Mouse (Mus musculus) forebrain, embryonic 14.5 days (tissue): ENCODE results near the gene Ptafr. TPM values are rescaled to one million over a fixed set of nuclear protein-coding genes. Genes with fewer than 3 reads are reported as not detected.
A peak's percentile ranks its signal among the peaks of the same experiment; 100 is the strongest.

Experiments used
- ATAC-seq: fragments of 200-750 bp; cut with Nextera tagmentation; 2 replicates; pipeline ENCODE4 v1.8.0; 2017; ENCODE audit warnings: mild to moderate bottlenecking, moderate library complexity
- DNase-seq: peaks from one replicate; pipeline ENCODE4 v3.0.0-alpha.2; 2015; ENCODE audit warnings: low spot score
- H3K27ac ChIP-seq: fragments of 300-500 bp; sonication (generic); 2 replicates; pipeline ENCODE4 v1.5.1; 2014; ENCODE audit warnings: low read depth, mild to moderate bottlenecking, control low read depth, low read length, moderate library complexity
- H3K27me3 ChIP-seq: fragments of 300-500 bp; sonication (generic); replicated peaks from 2 replicates; pipeline ENCODE4 v1.6.1; 2014; ENCODE audit warnings: low read length, control low read depth, mixed read lengths; ENCODE audit not compliant: control insufficient read depth, insufficient read depth
- H3K36me3 ChIP-seq: fragments of 300-500 bp; sonication (generic); 2 replicates; pipeline ENCODE4 v1.6.1; 2014; ENCODE audit warnings: low read length, control low read depth; ENCODE audit not compliant: control insufficient read depth, insufficient read depth
- H3K4me1 ChIP-seq: fragments of 300-500 bp; sonication (generic); 2 replicates; pipeline ENCODE4 v1.6.1; 2014; ENCODE audit warnings: antibody characterized with exemption, low read length, control low read depth; ENCODE audit not compliant: control insufficient read depth, insufficient read depth
- H3K4me2 ChIP-seq: fragments of 300-500 bp; sonication (generic); 2 replicates; pipeline ENCODE4 v1.6.1; 2014; ENCODE audit warnings: mild to moderate bottlenecking, control low read depth, low read length
- H3K4me3 ChIP-seq: fragments of 300-500 bp; sonication (generic); 2 replicates; pipeline ENCODE4 v1.5.1; 2014; ENCODE audit warnings: low read depth, low read length, control low read depth
- H3K9ac ChIP-seq: fragments of 300-500 bp; sonication (generic); 2 replicates; pipeline ENCODE4 v1.6.1; 2014; ENCODE audit warnings: mild to moderate bottlenecking, low read length, control low read depth, moderate library complexity
- H3K9me3 ChIP-seq: fragments of 300-500 bp; sonication (generic); replicated peaks from 2 replicates; pipeline ENCODE4 v1.6.1; 2016; ENCODE audit warnings: low read length, control low read depth, mixed read lengths; ENCODE audit not compliant: control insufficient read depth
- WGBS: fragments of 180-500 bp; shearing (Covaris S2); extraction: QIAGEN DNeasy Blood & Tissue Kit; methylation state at CpG from one replicate; pipeline ENCODE4 v1.1.7; 2014; 5-methylcytosine and 5-hydroxymethylcytosine counted together
- polyA plus RNA-seq: library from polyadenylated mRNA; unstranded; fragments of >200 nt; fragmentation: Nextera tagmentation; extraction: Ambion mirVana; gene quantifications from 2 replicates; pipeline ENCODE4 v1.2.1, GENCODE M21; 2014

The Ptafr gene
- polyA plus RNA-seq, 1 experiment from 2014 or later = 0.18 TPM

DNA sequence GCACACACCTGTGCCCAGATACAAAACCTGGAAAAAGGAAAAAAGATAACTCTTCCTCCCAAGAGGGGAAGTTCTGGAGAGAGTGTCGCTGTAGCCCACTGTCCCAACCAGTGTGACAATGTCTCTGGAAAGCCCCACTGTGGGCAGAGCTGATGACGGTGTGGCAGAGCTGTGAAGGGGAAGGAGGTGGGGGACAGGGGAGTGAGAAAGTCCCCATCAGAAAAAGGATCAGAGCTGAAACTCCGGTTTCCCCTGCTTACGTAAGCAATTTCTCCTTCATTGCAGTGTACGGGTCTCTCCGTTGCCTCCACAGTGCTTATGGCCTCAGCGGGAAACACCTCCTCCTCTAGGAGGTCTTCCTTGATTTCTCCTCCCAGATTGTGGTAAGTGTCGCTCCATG, 47.5 kb downstream of the Ptafr start:
- Histone ChIP-seq H3K4me2 (no peak overlapping the region), H3K27me3 (no peaks in the 10 kb centered on the region), H3K27ac (no peak overlapping the region), H3K4me3 (no peak overlapping the region), H3K9ac (no peak overlapping the region), H3K36me3 (no peaks in the 10 kb centered on the region), H3K4me1 (no peaks in the 10 kb centered on the region), H3K9me3 (0 out of 2 replicates have a peak, but pooled peaks cover 2% of the 10 kb centered on the region)
- DNase-seq (no peak), ATAC-seq (no peak)
- 87% methylated on average over 8 of the region's 8 CpGs for WGBS

DNA sequence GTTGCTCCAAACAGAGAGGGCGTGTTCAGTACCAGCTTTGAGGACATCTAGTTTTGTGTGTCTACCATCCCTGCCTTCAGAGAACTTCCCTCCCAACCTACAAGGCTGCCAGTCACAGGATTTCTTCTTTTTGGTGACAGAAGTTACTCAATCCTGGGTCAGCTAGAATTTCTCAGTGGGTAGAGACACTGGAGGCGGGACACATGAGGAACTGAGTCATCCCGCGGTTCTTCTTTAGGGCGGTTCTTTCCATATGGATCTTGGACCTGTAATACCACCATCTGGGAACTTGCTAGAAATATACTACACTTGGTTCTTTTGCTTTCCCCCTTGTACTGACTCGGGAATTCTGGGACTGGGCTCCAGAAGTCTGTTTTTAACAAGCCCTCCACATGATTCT, 54.0 kb downstream of the Ptafr start:
- Histone ChIP-seq H3K9ac (no peak overlapping the region), H3K4me3 (no peak overlapping the region), H3K4me1 (no peaks in the 10 kb centered on the region), H3K4me2 (no peak overlapping the region), H3K27me3 (no peaks in the 10 kb centered on the region), H3K9me3 (0 out of 2 replicates have a peak, but pooled peaks cover 2% of the 10 kb centered on the region), H3K36me3 (no peaks in the 10 kb centered on the region), H3K27ac (no peak overlapping the region)
- ATAC-seq = no peak
- WGBS = 94% methylated on average over 6 of the region's 6 CpGs
- DNase-seq = no peak

DNA sequence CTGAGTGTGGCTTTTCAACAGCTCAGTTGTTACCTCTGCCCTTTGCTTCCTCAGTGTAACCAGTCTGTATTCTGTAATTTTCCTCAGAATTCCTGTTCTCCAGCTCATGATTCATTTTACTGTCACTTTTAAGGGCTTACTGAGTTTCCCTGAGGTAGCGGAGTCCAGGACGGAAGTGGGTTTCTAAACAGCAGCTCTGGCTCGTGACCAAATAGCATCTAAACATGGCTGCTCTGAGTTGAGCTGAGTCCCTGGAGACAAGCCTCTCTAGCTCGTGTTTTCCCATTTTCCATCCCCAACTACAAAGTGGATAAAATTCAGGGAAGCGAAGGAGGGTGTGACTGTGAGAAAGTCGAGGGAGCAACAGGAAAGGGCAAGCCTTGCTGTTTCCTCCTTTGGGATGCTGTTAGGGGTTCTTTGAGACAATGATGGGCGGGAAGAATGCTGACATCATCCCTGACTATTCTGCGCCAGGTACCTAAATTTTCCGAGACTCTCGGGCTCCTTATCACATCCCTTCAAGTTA, 55.0 kb downstream of the Ptafr start:
- no peak overlapping the region for H3K9ac ChIP-seq
- H3K9me3 ChIP-seq = 0 out of 2 replicates have a peak, but pooled peaks cover 2% of the 10 kb centered on the region
- H3K4me3 ChIP-seq = no peak overlapping the region
- WGBS = 90% methylated on average over 10 of the region's 10 CpGs
- H3K27ac ChIP-seq = no peak overlapping the region
- no peaks in the 10 kb centered on the region for H3K36me3 ChIP-seq
- ATAC-seq (no peak), DNase-seq (no peak)
- no peaks in the 10 kb centered on the region for H3K27me3 ChIP-seq
- H3K4me1 ChIP-seq = no peaks in the 10 kb centered on the region
- H3K4me2 ChIP-seq = no peak overlapping the region

DNA sequence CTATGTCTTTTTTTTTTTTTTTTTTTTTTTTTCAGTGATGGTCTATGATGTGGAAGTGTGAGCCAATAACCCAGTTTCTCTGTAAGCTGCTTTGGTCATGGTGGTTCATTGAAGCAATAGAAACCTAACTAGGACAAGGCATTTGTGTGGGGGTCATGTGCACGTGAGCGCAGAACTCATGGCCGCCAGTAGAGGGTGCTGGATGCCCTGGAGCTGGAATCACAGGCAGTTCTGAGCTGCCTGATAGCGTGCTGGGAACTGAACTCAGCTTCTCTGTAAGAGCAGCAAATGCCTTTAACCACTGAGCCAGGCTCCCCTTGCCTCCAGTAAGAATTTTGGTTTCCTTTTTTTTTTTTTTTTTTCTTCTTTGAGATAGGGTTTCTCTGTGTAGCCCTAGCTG, 56.3 kb downstream of the Ptafr start:
- no peak overlapping the region for H3K27ac ChIP-seq
- H3K4me1 ChIP-seq = no peaks in the 10 kb centered on the region
- no peak overlapping the region for H3K9ac ChIP-seq
- DNase-seq (no peak), ATAC-seq (no peak)
- H3K4me3 ChIP-seq = no peak overlapping the region
- WGBS = 91% methylated on average over 4 of the region's 4 CpGs
- H3K9me3 ChIP-seq = 0 out of 2 replicates have a peak, but pooled peaks cover 1% of the 10 kb centered on the region
- H3K36me3 ChIP-seq = no peaks in the 10 kb centered on the region
- no peak overlapping the region for H3K4me2 ChIP-seq
- no peaks in the 10 kb centered on the region for H3K27me3 ChIP-seq

DNA sequence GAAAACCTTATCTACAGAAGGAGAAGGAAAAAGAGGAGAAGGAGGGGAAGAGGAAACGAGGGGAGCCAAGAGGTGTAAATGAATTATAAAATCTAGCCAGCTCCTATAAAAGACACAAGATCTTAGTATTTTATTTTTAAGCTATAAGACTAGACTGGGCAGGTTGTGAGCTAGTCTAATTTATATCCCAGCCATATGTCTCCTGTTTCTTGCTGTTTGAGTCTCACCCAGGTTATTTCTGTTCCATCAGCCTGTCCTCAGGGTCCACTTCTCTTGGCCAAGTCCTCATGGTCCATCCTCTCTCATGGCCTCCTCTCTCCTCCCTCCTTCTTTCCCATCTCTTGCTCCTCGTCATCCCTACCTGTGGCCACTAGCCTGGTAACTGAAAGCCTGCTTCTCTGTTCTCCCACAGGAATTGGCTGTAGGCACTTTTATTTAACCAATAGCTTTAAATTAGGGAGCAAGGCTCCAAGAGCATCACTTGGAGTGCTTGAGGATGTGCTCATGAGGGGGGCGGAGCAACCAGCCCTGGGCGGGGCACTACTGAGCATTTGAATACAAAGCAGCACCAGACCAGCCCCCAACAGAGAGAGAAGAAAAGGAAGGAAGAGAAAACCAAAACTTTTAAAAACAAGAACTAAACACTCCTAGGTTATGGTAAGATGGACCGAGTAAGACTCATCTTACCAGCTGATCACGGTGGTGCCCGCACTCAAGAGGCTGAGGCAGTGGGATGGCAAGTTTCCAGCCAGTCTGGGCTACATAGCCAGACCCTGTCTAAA, 57.6 kb downstream of the Ptafr start:
- no peak for DNase-seq
- Histone ChIP-seq H3K27ac (no peak overlapping the region), H3K4me1 (no peaks in the 10 kb centered on the region), H3K9me3 (no peaks in the 10 kb centered on the region), H3K4me2 (no peak overlapping the region), H3K9ac (no peak overlapping the region), H3K36me3 (no peaks in the 10 kb centered on the region), H3K27me3 (no peaks in the 10 kb centered on the region), H3K4me3 (no peak overlapping the region)
- no peak for ATAC-seq
- 77% methylated on average over 7 of the region's 7 CpGs for WGBS

DNA sequence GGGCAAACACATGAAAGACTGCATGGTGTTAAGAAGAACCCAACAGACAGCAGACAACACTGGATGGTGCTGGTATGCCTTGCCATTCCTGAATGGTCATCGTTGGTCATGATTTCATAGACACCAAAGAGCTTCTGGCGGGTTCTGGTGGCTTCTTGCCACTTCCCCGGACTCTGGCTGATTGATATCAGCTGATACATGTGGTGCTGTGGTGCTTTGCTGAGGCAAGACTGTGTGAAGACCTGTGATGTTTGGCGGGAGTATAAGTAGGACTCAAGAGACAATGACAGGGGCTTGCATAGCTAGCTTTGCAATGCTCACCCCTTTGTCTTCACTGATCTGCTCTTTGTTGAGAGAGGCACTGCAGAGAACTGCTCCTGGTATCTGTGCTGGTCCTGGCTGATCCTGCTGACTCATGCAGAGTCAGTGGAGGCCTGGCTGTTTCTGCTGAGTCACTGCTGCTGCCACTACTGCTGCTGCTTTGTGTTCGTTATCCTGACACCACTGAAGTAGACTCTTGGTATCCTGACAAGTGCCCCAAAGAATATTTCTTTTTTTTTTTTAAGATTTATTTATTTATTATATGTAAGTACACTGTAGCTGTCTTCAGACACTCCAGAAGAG, 60.3 kb downstream of the Ptafr start:
- Histone ChIP-seq H3K36me3 (no peaks in the 10 kb centered on the region), H3K27me3 (no peaks in the 10 kb centered on the region), H3K4me1 (no peaks in the 10 kb centered on the region), H3K9me3 (no peaks in the 10 kb centered on the region), H3K4me3 (no peak overlapping the region), H3K27ac (no peak overlapping the region), H3K9ac (no peak overlapping the region), H3K4me2 (no peak overlapping the region)
- ATAC-seq = no peak
- no peak for DNase-seq
- WGBS = 88% methylated on average over 5 of the region's 5 CpGs

DNA sequence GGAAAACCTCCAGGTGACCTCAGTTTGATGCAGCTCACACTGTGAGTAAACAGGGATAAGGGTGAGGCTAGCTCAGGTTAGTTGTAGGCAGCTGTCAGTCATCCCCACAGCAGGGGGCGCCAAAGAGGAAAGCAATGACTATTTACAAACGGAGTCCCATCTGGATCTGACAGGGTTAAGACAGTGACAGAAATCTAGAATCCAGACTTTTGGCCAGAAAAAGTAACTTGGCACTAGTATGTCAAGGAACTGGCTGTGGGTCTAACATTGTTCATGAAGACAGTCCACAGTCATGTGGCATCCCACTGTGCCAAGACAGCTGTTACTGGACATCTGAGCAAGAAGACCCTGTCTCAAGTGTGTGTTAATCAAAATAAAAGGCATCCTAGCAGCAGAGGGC, 65.0 kb downstream of the Ptafr start:
- peak; percentile 24 for DNase-seq
- 9% methylated on average over 2 of the region's 2 CpGs for WGBS
- Histone ChIP-seq H3K4me1 (no peaks in the 10 kb centered on the region), H3K9me3 (no peaks in the 10 kb centered on the region), H3K9ac (no peak overlapping the region), H3K27ac (no peak overlapping the region), H3K4me3 (no peak overlapping the region), H3K36me3 (no peaks in the 10 kb centered on the region), H3K27me3 (no peaks in the 10 kb centered on the region), H3K4me2 (no peak overlapping the region)
- ATAC-seq = no peak
